Mouse (Mus musculus) fat pad, adult 2 months (tissue): Measurements from ENCODE around the gene Adra1d.

Experiments used
- DNase-seq: peaks from one replicate; pipeline ENCODE4 v3.0.0-alpha.2; 2011; ENCODE audit warnings: low read depth, low spot score; ENCODE audit errors: extremely low read depth

The Adra1d gene

DNA sequence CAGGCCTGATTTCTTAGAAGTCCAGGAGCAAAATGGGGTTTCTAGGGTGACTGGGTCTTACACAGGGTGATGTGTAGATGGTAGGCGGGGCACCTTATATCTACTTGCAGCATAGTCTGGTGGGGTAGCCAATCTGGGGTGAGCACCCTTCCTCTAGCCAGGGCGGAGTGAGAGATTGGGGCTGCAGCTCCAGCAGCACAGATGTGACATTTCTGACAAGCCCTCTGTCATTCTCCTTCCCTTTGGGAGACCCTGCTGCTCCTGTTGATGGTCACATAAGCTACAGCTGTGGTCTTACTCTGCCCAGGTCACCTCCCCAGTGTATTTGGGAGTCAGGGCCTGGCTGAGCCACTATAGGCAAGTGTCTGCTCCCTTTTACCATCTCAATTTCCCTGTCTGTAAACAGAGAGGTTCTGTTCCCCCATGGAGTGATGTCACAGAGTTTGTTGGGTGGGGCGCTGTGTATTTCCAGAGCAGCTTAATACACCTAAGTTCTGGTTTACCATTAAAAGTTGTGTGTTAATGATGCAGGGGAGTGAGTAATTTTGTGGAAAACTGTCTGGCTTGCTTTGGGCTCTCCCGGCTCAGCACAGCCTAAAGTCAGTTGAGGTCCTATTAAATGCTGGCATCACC lies 64.7 kb downstream of the Adra1d start:
- no peak for DNase-seq

DNA sequence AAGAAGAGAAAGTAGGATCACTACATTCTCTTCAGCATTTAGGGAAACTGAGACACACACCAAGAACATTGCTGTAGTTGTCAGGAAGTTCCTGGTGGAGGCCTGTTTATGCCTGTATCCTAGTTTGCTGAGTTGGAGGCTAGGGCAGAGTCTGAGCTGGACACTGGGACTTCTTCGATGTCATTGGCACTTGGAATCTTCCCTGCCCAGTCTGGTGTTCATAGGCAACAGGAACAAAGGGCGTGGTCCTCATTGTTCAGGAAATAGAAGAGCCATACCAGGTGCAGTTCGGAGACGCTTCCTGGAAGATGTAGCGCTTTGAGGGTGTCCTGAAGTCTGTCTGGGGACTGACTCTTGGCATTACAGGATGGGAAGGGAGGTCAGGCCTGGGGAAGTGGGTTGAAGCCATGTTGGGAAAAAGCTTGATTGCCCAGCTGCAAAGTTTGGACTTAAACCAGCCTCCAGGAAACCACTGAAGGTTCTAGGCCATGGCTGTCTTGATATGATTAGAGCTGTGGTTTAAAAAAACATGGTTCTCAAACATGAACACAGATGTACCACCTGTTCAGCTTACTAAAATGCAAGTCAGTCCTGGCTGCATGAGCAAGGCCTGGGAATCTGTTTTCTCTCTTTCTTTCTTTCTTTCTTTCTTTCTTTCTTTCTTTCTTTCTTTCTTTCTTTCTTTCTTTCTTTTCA lies 65.8 kb downstream of the Adra1d start:
- no peak for DNase-seq
